In the genomic region with DNA sequence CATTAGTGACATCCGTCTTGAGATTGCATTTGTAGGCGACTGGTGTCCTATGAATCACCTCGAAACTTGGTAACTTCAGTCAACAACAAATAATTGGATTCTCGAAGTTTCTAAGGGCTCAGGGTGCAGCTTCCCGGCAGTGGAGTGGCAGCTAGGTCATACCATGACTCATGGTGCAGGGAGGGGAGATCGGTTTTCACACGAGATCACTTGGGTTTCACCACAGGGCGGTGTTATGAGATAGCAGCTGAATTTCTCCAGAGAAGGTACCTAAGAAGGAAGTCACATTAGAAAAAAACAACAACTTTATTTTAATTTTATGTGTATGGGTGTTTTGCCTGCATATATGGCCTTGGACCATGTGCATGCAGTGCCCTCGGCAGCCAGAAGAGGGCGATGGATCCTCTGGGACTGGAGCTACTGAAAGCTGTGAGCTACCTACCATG, we compare ENCODE assay signal across 14 mouse cellular contexts. TPM values are rescaled to one million over a fixed set of nuclear protein-coding genes. Genes with fewer than 3 reads are reported as not detected.
DNase-seq lines count a peak whose midpoint lies in the region; ATAC-seq and TF ChIP-seq lines count a peak whose summit lies in the region.
"Had no signal": no experiment of that assay in that cellular context is flagged by ENCODE, and none has a peak within 500 bp of the region (broad histone marks: within the 10 kb centered on the region; RNA-seq: fewer than 3 reads in every experiment).

No protein-coding gene starts in this region.

- peak in 1 of 2 experiments; percentile 57; a peak in 1 of 4 replicates for TF ChIP-seq POLR2A in MEL (IDR thresholded peaks at IDR 0.05; ENCODE audit: control insufficient read depth in 1 of 2, insufficient read depth in 1 of 2, low read depth in 1 of 2, low read length in 2 of 2, poor library complexity in 1 of 2)

- peak; percentile 45 to 58; a peak in 2 of 4 replicates for TF ChIP-seq EP300 in MEL (IDR thresholded peaks at IDR 0.05; ENCODE audit: low read depth in 1 of 2, low read length in 2 of 2)
- no peak for TF ChIP-seq EP300 in stomach, postnatal 0 days (optimal IDR thresholded peaks at IDR 0.05)

- no peaks in the 10 kb centered on the region for H3K27me3 ChIP-seq in lung, embryonic 14.5 days (ENCODE audit: insufficient read depth, low read length)
- H3K27me3 ChIP-seq in MEL (ENCODE audit: control insufficient read depth in 1 of 2, insufficient read depth in 2 of 2, low read length in 2 of 2) = no peaks in the 10 kb centered on the region
- no peaks in the 10 kb centered on the region for H3K27me3 ChIP-seq in stomach, postnatal 0 days (ENCODE audit: control insufficient read depth, insufficient read depth, low read length)
- H3K27me3 ChIP-seq: forebrain, embryonic 15.5 days had no signal

- no peak for TF ChIP-seq RAD21 in MEL (IDR thresholded peaks at IDR 0.05; ENCODE audit: low read depth, low read length)

- peak; percentile 39 for TF ChIP-seq CTCF in lung, embryonic 14.5 days (IDR thresholded peaks at IDR 0.05; ENCODE audit: low read depth)
- peak; percentile 67 to 85 (median 76) for TF ChIP-seq CTCF in MEL (IDR thresholded peaks at IDR 0.05 in 2 of 3, conservative IDR thresholded peaks at IDR 0.05 in 1 of 3; ENCODE audit: control insufficient read depth in 1 of 3, insufficient read depth in 1 of 3, low read depth in 2 of 3, low read length in 3 of 3, poor library complexity in 1 of 3, severe bottlenecking in 1 of 3)
- TF ChIP-seq CTCF in stomach, postnatal 0 days (IDR thresholded peaks at IDR 0.05; ENCODE audit: low read depth) = peak; percentile 53

- WGBS in lung, embryonic 14.5 days = 70% methylated on average over 10 of the region's 10 CpGs
- WGBS in stomach, postnatal 0 days = 66% methylated on average over 10 of the region's 10 CpGs

- no peaks in the 10 kb centered on the region for H3K4me1 ChIP-seq in lung, embryonic 14.5 days (ENCODE audit: insufficient read depth)
- H3K4me1 ChIP-seq in MEL (ENCODE audit: control insufficient read depth in 1 of 2, insufficient read depth in 2 of 2, low read length in 2 of 2) = peaks cover 24 to 26% of the 10 kb centered on the region in 2 experiments
- no peaks in the 10 kb centered on the region for H3K4me1 ChIP-seq in stomach, postnatal 0 days (replicated peaks; ENCODE audit: control insufficient read depth, insufficient read depth)
- H3K4me1 ChIP-seq: forebrain, embryonic 15.5 days; limb, embryonic 15.5 days had no signal

- H3K9ac ChIP-seq in lung, embryonic 14.5 days = no peak overlapping the region
- peak overlapping the region; percentile 78 for H3K9ac ChIP-seq in MEL (ENCODE audit: control insufficient read depth, low read depth, low read length, poor library complexity, severe bottlenecking)
- H3K9ac ChIP-seq in stomach, postnatal 0 days (ENCODE audit: low read length) = no peak overlapping the region
- H3K9ac ChIP-seq: forebrain, embryonic 15.5 days; limb, embryonic 15.5 days had no signal

- no peak overlapping the region for H3K4me3 ChIP-seq in lung, embryonic 14.5 days (ENCODE audit: low read depth, low read length)
- peak overlapping the region; percentile 55 to 61 for H3K4me3 ChIP-seq in MEL (ENCODE audit: control insufficient read depth in 1 of 2, insufficient read depth in 1 of 2, low read depth in 2 of 2, low read length in 2 of 2)
- H3K4me3 ChIP-seq in stomach, postnatal 0 days (ENCODE audit: low read depth, low read length) = no peak overlapping the region
- H3K4me3 ChIP-seq: forebrain, embryonic 15.5 days; limb, embryonic 15.5 days had no signal

- no peaks in the 10 kb centered on the region for H3K9me3 ChIP-seq in lung, embryonic 14.5 days (ENCODE audit: low read depth, low read length)
- no peaks in the 10 kb centered on the region for H3K9me3 ChIP-seq in MEL (replicated peaks; ENCODE audit: insufficient read depth, low read length)
- H3K9me3 ChIP-seq in stomach, postnatal 0 days (ENCODE audit: control insufficient read depth, low read length) = no peaks in the 10 kb centered on the region
- H3K9me3 ChIP-seq: forebrain, embryonic 15.5 days; limb, embryonic 15.5 days had no signal

- no peak overlapping the region for H3K4me2 ChIP-seq in lung, embryonic 14.5 days
- H3K4me2 ChIP-seq in stomach, postnatal 0 days (replicated peaks; ENCODE audit: low read depth) = no peak overlapping the region
- H3K4me2 ChIP-seq: forebrain, embryonic 15.5 days; limb, embryonic 15.5 days had no signal

- H3K27ac ChIP-seq in lung, embryonic 14.5 days (ENCODE audit: low read depth) = no peak overlapping the region
- peak overlapping the region; percentile 98 for H3K27ac ChIP-seq in MEL (ENCODE audit: control insufficient read depth, low read depth, low read length)
- H3K27ac ChIP-seq in stomach, postnatal 0 days (replicated peaks) = no peak overlapping the region
- H3K27ac ChIP-seq: forebrain, embryonic 15.5 days; limb, embryonic 15.5 days had no signal

- no peak for ATAC-seq in lung, embryonic 14.5 days (ENCODE audit: insufficient read depth)
- ATAC-seq in granulocyte monocyte progenitor cell, adult 5-6 weeks (replicated peaks; ENCODE audit: poor library complexity, severe bottlenecking) = peak; percentile 52; the same call in 1 of the 2 replicates
- peak; percentile 85 for ATAC-seq in stomach, postnatal 0 days (ENCODE audit: low FRiP score, low TSS enrichment)
- ATAC-seq: forebrain, embryonic 15.5 days had no signal

- peaks cover 1% of the 10 kb centered on the region; the same call in 1 of the 2 replicates for H3K79me2 ChIP-seq in MEL (ENCODE audit: control insufficient read depth, insufficient read depth, low read length, poor library complexity)

- H3K36me3 ChIP-seq in lung, embryonic 14.5 days (ENCODE audit: insufficient read depth) = no peaks in the 10 kb centered on the region
- H3K36me3 ChIP-seq in MEL (ENCODE audit: control insufficient read depth in 1 of 2, insufficient read depth in 2 of 2, low read length in 2 of 2) = peaks cover 0 to 39% of the 10 kb centered on the region in 2 experiments; a peak in 2 of 4 replicates
- H3K36me3 ChIP-seq in stomach, postnatal 0 days (ENCODE audit: control insufficient read depth, insufficient read depth, low read length) = no peaks in the 10 kb centered on the region
- H3K36me3 ChIP-seq: forebrain, embryonic 15.5 days; limb, embryonic 15.5 days had no signal

- no peak for DNase-seq in lung, embryonic 14.5 days
- DNase-seq in lung, postnatal 25 days (ENCODE audit: low spot score) = no peak
- peak; percentile 94 for DNase-seq in MEL (ENCODE audit: low read depth, low spot score)
- peak; percentile 29 for DNase-seq in stomach, postnatal 0 days (ENCODE audit: low spot score)
- DNase-seq in layer of hippocampus, postnatal 14 days (ENCODE audit: low spot score in 2 of 2) = no peak
- no peak for DNase-seq in c-Kit-positive CD71-positive TER-119-positive erythroid progenitor cells, embryonic 14.5 days (ENCODE audit: low spot score)
- no peak for DNase-seq in gastrocnemius, adult 8-10 months (ENCODE audit: low spot score in 2 of 2)
- DNase-seq: adrenal gland, postnatal 10 days; kidney, postnatal 25 days had no signal

TF ChIP-seq in MEL, 35 proteins besides CTCF, POLR2A, EP300 and RAD21 (continues in another document):
- peak; percentile 83; the same call in 1 of the 2 replicates for TF ChIP-seq SIN3A (IDR thresholded peaks at IDR 0.05; ENCODE audit: low read length)
- no peak; the same call in 1 of the 2 replicates for TF ChIP-seq MYB (IDR thresholded peaks at IDR 0.05; ENCODE audit: low read depth, low read length)
- peak; percentile 24; the same call in 1 of the 2 replicates for TF ChIP-seq RCOR1 (IDR thresholded peaks at IDR 0.05; ENCODE audit: low read depth, low read length)
- peak; percentile 94 for TF ChIP-seq MYC (IDR thresholded peaks at IDR 0.05; ENCODE audit: low read depth, low read length)
- peak; percentile 45; the same call in 1 of the 2 replicates for TF ChIP-seq ELF1 (IDR thresholded peaks at IDR 0.05; ENCODE audit: low read depth, low read length)
- TF ChIP-seq ZC3H11A (IDR thresholded peaks at IDR 0.05; ENCODE audit: low read depth, low read length) = 0 out of 2 replicates have a peak, but pooled peaks have one; percentile 10
- no peak for TF ChIP-seq E2F4 (IDR thresholded peaks at IDR 0.05; ENCODE audit: borderline replicate concordance, low read depth, low read length)
- TF ChIP-seq ZKSCAN1 (IDR thresholded peaks at IDR 0.05; ENCODE audit: low read depth, low read length) = no peak

RNA-seq across cellular contexts. Expression of a gene that starts 9.3 kb away (rescaled TPM):
- not detected in 2 replicates for polyA plus RNA-seq in lung, embryonic 14.5 days (2014; fragmentation: Nextera tagmentation; extraction: Ambion mirVana)
- total RNA-seq in MEL (2012; rRNA removed) = 1.7 and 2.5 TPM in 2 replicates
- 1 to 10 TPM in 1 of 2 experiments, not detected in 1; 3.2 TPM for polyA plus RNA-seq in MEL (2012; ENCODE audit: insufficient read depth in 1 of 2, insufficient read length in 2 of 2, low read depth in 1 of 2, low replicate concordance in 2 of 2, missing spikeins in 1 of 2)
- not detected in 2 replicates for total RNA-seq in granulocyte monocyte progenitor cell, adult 5-6 weeks (2014; fragmentation: Nextera tagmentation)
- total RNA-seq in granulocyte monocyte progenitor cell, adult 5-6 weeks (2017) = 0.72 TPM in 1 of 2 replicates, not detected in the other
- polyA plus RNA-seq in stomach, postnatal 0 days (2015; fragmentation: Nextera tagmentation; extraction: Ambion mirVana) = 1.0 and 1.4 TPM in 2 replicates
- 1 to 10 TPM in 1 of 2 experiments, under 1 TPM in 1; 0.58 to 1.6 TPM for total RNA-seq in layer of hippocampus, postnatal 14 days (2021)
- 100 to 1,000 TPM; 156 to 181 (median 167) TPM for total RNA-seq in gastrocnemius, adult 8-10 months (2022)
- polyA plus RNA-seq: limb, embryonic 15.5 days; neural tube, embryonic 11.5 days had no signal

RNA-seq across cellular contexts. Expression of a gene that starts 26.5 kb away (rescaled TPM):
- polyA plus RNA-seq in lung, embryonic 14.5 days (2014; fragmentation: Nextera tagmentation; extraction: Ambion mirVana) = 21.3 and 23.3 TPM in 2 replicates
- 21.5 and 22.1 TPM in 2 replicates for total RNA-seq in MEL (2012; rRNA removed)
- 10 to 100 TPM; 30.0 to 41.2 TPM for polyA plus RNA-seq in MEL (2012; ENCODE audit: insufficient read depth in 1 of 2, insufficient read length in 2 of 2, low read depth in 1 of 2, low replicate concordance in 2 of 2, missing spikeins in 1 of 2)
- total RNA-seq in granulocyte monocyte progenitor cell, adult 5-6 weeks (2014; fragmentation: Nextera tagmentation) = 22.1 and 22.2 TPM in 2 replicates
- total RNA-seq in granulocyte monocyte progenitor cell, adult 5-6 weeks (2017) = 15.0 and 19.9 TPM in 2 replicates
- polyA plus RNA-seq in stomach, postnatal 0 days (2015; fragmentation: Nextera tagmentation; extraction: Ambion mirVana) = 5.6 TPM in 2 replicates
- total RNA-seq in layer of hippocampus, postnatal 14 days (2021) = 1 to 10 TPM; 7.7 to 8.7 TPM
- total RNA-seq in gastrocnemius, adult 8-10 months (2022) = 1 to 10 TPM; 1.0 to 1.3 (median 1.2) TPM

RNA-seq across cellular contexts. Expression of a gene that starts 60.0 kb away (rescaled TPM):
- not detected in 2 replicates for polyA plus RNA-seq in lung, embryonic 14.5 days (2014; fragmentation: Nextera tagmentation; extraction: Ambion mirVana)
- not detected in 2 replicates for total RNA-seq in MEL (2012; rRNA removed)
- polyA plus RNA-seq in MEL (2012; ENCODE audit: insufficient read depth in 1 of 2, insufficient read length in 2 of 2, low read depth in 1 of 2, low replicate concordance in 2 of 2, missing spikeins in 1 of 2) = not detected
- total RNA-seq in granulocyte monocyte progenitor cell, adult 5-6 weeks (2014; fragmentation: Nextera tagmentation) = not detected in 2 replicates
- not detected in 2 replicates for total RNA-seq in granulocyte monocyte progenitor cell, adult 5-6 weeks (2017)
- not detected in 2 replicates for polyA plus RNA-seq in stomach, postnatal 0 days (2015; fragmentation: Nextera tagmentation; extraction: Ambion mirVana)
- total RNA-seq in layer of hippocampus, postnatal 14 days (2021) = not detected
- under 1 TPM in 2 of 4 experiments, not detected in 2; 0.22 to 0.59 TPM for total RNA-seq in gastrocnemius, adult 8-10 months (2022)
- total RNA-seq: adrenal gland, postnatal 10 days; heart, postnatal 25 days had no signal
- polyA plus RNA-seq: forebrain, embryonic 15.5 days had no signal

Comparison
In these comparisons a context has a peak if more than half of its experiments do, and no peak if none do; other contexts are left out.
1. DNase-seq: peak in MEL (single experiment) and stomach, postnatal 0 days (single experiment); none in lung, embryonic 14.5 days (single experiment), lung, postnatal 25 days (single experiment), layer of hippocampus, postnatal 14 days (0 of 2), c-Kit-positive CD71-positive TER-119-positive erythroid progenitor cells, embryonic 14.5 days (single experiment) and gastrocnemius, adult 8-10 months (0 of 2).
2. H3K4me3 ChIP-seq: peak in MEL (2 of 2); none in lung, embryonic 14.5 days (single experiment) and stomach, postnatal 0 days (single experiment).
3. RNA of a gene that starts 9.3 kb away (total RNA-seq): 156 to 181 TPM in gastrocnemius, adult 8-10 months; 1.7 to 2.5 TPM in MEL, 0.58 to 1.6 TPM in layer of hippocampus, postnatal 14 days and 0.72 TPM in granulocyte monocyte progenitor cell, adult 5-6 weeks; every median in the first group is over 10 times any median in the second.
4. Peak in every context shown above with its lines, with median percentiles within 50 percentile points of each other: CTCF ChIP-seq.